Mouse (Mus musculus): ENCODE measurements at regions not wholly inside any gene's neighbourhood (a gene's known extent, or its start where the extent isn't known, plus 50 kb on each side); places are given as distances from the start of the nearest gene placed in this dataset.

DNA sequence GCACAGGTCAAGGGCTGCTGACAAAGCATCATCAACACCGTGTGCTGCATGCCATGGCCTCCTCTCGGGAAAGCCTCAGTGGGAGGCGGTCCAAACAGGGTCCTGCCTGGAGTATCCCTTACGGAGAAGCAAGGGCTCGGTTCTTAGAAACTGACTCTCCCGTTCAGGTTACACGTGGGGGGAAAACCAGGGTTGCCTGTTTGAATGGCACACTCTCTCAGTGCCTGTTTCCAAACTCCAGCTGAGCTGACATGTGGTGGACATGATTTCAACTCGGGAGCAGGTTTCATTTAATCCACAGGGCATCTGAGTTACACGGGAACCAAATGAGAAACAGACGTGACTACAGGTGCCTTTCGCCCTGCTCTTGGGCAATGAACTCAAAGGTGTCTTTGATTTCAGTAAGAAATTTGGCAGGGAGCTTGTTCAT, 382.6 kb upstream of the Slc30a5 start:
- peak; percentile 72 for DNase-seq

- DNase-seq = no peak
Measured at GRCm38 (mm10) chr13:101215131-101215641, 382.0 kb upstream of the Slc30a5 start.

GRCm38 (mm10) chr13:101214094-101214493, 380.9 kb upstream of the Slc30a5 start:
- no peak for DNase-seq

DNA sequence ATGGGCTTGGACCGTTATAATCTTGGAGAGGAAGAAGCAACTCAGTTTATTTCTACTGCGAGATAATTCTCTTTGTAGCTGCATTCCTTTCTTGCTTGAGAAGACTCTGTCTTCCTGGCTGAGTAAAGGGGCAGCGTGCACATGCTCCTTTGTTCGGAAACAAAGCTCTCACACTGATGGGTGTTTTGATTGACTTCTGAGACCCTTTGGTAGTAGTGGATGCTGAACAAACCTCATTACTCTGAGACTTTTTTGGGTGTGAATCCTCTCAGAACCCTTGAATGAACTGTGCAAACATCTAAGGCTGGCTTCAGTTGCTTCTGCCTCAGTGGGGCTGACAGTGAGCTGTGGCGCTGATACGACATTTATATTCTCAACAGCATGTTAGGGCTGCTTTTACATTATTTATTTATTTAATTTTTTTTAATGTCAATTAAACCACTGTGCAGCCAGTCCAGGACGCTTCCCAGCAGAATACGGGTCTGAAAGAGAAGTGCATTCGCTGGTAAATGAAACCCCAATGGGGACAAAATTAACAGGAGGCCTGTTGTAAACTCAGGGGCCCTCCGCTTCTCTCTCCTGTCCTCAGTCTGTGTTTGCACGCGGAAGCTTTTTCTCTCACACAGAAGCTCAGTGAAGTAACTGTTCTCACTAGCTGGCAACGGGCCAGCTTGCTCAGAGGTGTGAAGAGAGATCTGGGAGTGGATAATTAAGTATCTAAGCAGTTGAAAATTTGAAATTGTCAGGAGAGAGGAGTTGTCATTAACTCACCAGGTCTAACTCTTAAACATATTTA, 380.1 kb upstream of the Slc30a5 start:
- peak; percentile 65 for DNase-seq

DNA sequence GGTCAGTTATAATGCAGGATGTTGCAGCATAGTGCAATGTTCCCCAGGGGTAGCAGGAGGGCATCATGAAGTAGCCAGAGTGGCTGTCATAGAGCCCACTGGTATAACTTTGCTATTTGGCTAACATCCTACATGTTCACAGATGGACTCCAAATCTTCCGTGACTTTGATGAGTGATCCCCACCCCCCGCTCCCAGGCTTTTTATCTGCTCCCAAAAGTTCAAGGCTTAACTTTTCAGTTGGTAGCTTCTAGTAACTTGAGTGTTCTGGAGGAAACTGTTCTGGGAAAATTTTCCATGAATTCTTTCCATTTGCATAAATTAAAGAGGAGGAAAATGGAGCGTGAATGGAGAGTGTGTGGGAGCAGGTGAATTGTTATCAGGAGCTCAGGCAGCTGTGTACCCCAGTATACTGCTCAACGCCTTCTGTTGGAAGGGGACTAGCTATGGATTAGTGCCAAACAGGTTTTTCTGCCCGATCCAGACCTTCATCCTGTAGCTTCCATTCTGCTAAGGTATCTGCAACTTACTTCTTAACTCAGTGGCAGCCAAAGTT, 379.2 kb upstream of the Slc30a5 start:
- DNase-seq = no peak

DNA sequence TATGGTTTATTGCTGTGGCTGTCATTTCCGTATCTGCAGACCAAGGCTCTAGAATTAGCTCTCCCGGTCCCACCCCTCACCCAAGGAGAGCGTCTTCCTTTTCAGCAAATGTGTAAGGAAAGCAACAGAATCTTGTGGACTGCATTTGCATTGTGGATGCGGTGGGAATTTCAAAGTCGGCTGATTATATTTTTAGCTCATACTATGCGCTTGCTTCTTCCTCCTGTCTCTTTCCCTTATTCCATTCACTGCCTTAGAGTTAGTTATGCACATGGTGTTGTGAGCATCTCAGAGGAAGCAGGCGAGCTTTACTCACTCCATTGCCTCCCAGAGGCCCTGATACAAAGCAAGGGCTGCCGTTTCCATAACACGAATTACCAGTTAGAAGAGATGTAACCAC, 375.6 kb upstream of the Slc30a5 start:
- DNase-seq = no peak

GRCm38 (mm10) chr13:101203463-101203862, 370.2 kb upstream of the Slc30a5 start:
- DNase-seq = no peak

DNA sequence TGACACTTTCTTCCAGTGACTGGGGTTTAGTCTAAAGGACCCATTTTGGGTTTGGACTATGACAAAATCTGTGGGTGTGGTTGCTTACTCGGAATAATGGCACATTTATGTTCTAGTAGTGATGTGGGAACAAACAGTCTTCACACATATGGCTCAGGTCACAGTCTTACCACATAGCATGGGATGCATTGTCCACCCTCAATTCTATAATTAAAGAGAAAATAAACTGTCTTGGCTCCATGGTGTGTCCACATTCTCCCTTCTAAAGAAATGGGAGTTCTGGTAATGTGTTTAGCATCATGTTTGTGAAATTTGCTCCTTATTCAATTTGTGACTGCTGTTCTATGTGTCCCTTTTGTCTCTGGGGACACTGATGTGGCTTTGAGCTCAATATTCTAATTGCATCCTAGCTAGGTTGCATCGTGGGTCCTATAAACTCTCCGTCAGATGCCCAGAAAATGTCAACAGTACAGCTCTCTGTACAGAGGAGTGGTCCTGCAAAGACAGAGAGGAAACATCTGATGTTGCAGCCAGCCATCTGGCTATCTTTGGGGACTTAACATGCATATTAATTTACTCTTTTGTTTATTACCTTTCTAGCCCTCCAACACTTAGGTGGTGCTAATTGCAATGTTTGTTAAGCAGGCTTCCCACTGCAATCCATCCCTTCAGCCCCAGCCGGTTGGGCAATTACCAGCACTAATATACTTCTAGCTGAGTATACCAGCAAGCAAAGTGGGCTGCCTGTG, 369.5 kb upstream of the Slc30a5 start:
- DNase-seq = no peak

DNA sequence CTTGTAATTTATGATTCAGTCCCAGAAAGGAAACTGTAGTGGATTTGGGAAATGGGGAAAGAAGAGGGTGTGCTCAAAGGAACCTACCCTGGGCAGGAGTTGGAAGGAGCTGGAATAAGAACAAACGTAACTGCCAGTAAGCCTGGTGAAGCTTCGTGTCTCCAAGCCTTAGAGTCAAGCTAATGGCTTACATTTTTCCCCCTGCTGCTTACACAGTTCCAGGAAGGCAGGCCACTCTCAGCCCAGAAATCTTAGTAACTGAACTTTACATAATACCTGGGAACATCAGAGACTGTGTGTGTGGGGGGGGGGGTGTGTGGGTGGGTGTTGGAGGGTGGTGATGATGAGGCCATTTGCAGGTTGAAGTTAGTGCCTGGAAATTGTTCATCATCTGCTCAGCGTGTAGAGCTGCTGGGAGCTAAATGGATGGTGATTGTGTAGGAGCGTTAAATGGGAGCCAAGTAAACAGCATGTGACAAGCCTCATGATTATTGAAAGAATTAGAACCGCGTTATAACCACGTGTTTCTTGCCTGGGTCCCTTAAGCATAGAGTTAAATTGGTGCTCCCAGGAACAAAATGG, 357.1 kb upstream of the Slc30a5 start:
- DNase-seq = no peak

- DNase-seq = no peak
Measured at GRCm38 (mm10) chr13:101182387-101182786, 349.2 kb upstream of the Slc30a5 start.

- no peak for DNase-seq
Measured at GRCm38 (mm10) chr13:101175017-101175689, 341.9 kb upstream of the Slc30a5 start.

GRCm38 (mm10) chr13:101161768-101162167, 328.5 kb upstream of the Slc30a5 start:
- DNase-seq = peak; percentile 23

DNA sequence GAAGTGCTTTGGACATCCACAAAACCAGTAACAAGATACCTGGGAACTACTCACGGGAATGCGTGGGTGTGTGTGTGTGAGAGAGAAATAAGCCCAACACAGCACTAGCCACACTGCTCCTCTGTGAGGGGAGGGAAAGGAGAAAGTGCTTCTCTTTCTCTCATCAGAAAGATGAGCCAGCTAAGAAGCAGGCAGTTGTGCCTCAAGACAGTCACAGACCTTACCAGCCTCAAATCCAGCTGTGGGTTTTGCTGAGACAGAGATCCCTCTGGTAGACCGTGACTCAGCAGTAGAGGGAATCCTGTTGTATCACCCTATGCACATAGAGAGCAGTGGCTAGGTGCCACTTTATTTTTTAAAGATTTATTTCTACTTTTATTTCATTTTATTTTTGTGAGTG, 326.7 kb upstream of the Slc30a5 start:
- DNase-seq = no peak

DNA sequence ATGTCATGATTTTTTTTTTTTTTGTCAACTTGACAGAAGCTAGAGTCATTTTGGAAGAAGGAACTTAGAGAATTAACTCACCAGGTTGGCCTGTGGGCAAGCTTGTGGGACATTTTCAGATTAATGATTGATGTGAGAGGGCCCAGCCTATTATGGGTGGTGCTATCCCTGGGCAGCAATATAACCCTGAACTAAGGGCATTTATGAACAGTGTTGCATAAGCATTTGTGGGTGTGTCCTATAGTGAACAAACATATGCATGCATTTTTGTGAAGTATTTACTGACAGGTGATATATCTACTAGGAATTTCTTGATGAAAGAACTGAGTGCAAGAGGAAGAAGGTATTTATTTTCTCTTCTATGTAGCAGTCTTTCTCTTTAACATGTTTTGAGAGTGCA, 320.5 kb upstream of the Slc30a5 start:
- no peak for DNase-seq

- no peak for DNase-seq
Measured at GRCm38 (mm10) chr13:101142761-101143160, 309.5 kb upstream of the Slc30a5 start.

DNA sequence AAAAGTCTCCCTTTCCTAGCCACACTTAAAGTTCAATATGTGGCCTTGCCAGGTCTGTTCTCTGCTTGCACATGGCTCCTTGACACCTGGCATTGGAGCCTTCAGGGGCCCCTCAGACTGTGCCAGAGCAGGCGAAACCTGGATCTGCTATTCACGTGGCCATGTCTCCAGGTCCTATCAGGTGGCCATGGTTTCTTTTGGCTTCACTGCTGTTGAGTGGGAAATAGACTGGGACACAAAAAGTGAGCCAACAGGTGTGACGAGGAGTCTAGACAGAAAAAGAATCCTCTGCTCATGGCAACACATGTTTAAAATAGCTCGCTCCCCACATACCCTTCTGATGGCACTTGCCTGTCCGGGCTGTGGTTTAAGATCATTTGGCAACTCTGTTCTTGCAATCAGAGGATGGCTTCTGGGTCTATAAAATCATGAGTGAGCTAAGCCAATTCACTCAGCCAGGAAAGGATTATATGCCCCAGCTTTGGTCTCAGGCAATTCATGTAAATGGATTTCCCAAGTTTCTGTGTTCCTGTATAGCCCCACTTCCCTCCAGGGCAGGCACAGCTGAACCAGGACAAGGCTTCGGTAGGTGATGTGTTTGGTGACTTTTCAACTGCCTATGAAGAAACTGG, 309.0 kb upstream of the Slc30a5 start:
- no peak for DNase-seq

DNA sequence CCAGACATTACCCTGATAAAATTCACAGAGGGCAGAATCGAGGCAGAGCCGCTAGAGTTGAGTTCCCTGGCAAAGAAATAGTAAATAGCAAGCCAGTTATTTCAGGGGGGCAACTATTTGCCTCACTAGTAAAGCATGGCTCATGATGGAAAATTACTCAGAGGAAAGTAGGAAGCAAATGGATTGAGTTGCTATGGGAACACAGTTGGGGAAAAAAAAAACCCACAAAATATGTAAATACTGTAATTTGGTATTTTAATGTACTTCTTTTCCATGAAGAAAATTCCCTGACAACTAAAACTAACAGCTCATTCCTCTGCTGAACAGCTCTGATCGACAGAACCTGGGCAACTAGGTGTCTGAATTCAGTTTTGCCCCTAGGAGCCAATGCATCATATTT, 296.2 kb upstream of the Slc30a5 start:
- DNase-seq = no peak

DNA sequence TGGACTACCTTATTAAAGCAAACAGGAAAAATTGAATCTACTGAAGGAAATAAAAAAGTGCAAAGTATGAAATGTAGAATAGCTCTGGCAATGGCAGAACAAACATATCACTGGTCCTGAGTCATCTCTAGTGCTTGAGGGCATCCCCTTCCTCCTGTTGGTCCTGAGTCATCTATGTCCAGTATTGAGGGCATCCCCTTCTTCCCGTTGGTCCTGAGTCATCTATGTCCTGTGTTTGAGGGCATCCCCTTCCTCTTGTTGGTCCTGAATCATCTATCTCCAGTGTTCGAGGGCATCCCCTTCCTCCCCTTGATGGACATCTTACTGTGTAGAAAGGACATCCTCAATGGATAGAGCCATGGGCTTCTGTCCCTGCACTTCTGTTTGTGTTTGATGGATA, 294.6 kb upstream of the Slc30a5 start:
- DNase-seq = no peak

DNA sequence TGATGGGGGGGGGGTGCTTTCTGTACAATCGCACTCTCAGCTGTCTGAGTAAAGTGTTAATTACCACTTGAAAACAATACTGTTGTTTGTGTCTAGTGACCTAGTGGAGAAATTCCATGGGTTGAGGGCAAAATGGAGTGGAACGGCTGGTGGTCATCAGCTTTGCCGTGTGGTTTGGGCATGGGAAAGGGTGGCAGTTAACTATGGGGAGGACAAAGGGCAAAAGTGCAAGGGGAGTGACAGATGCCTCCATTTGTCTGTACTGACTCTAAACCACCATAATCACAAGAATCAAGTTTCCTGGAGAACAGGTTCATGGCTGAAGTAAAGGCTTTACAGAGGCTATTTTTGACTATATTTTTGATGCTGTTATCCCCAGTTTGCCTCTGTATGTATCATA, 294.0 kb upstream of the Slc30a5 start:
- DNase-seq = no peak

DNA sequence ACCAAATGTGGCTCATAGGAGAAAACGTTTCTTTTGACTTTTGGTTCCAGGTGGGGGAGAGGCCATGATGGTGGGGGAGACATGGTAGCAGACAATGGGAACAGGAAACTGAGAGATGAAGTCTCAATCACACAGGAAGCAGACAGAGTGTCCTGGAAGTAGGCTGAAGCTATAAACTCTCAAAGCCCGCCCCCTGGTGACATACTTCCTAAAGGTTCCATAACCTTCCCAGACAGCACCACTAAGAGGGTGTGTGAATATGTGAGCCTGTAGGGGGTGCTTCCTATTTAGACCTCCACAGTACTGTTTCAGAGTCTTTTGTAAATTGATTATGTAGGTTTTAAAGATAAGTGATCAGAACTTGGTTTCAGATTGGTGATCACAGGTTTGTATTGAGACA, 284.1 kb upstream of the Slc30a5 start:
- DNase-seq = no peak

DNA sequence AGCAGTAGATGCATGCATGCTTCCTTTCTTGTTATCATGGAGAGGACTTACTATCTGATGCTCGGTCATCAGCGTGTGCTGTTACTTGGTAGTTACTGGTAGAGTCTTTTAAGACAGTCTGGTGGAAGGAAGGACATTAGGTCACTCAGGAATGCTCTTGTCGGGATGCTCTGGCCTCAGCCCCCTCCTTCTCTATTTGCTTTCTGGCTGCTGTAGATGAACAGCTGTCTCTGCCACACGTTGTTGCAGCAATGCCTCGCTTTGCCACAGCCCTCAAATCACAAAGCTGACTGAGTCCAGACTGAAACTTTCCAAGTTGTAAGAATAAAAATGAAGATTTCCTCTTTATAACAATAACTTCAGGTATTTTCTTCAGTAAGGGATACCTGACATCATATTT, 282.1 kb upstream of the Slc30a5 start:
- DNase-seq = no peak

DNA sequence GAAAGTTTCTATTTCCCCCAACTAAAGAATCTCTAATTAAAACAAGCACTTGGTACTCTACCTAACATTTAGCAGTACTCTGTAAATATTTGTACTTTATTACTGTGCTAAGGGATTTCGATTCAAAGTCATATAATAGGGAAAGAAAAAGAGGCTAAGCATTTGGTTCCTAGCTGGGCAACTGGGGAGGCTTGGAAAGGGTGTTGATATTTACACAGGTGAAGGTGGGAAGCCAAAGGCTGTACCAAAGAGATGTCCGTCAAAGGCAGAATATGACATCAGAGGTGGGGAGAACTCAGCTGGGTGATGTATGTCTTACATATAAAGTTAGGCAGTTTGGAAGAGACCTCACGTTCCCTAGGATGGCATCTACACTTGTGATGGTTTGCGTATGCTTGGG, 278.9 kb upstream of the Slc30a5 start:
- no peak for DNase-seq

Measured in embryo, embryonic 11 days (tissue).